Mouse (Mus musculus) megakaryocyte progenitor cell, adult 5-6 weeks (primary cell): Measurements from ENCODE around the gene Zfp781. TPM values are rescaled to one million over a fixed set of nuclear protein-coding genes. Genes with fewer than 3 reads are reported as not detected.
A peak's percentile ranks its signal among the peaks of the same experiment; 100 is the strongest.
"Not testable (repeated sequence)": the region's sequence is repeated elsewhere in the genome, so short reads cannot be mapped to it uniquely, and the experiment has no call there.

Experiments used
- ATAC-seq: replicated peaks from 2 replicates; pipeline ENCODE4 v1.8.0; 2016; ENCODE audit warnings: mild to moderate bottlenecking, moderate TSS enrichment, inconsistent platforms; ENCODE audit not compliant: poor library complexity
- total RNA-seq, 2 experiments: library from RNA; stranded (forward) in 1 of 2; stranded (reverse) in 1 of 2; fragments of 157-497, 149-512 nt in 1 of 2; fragments of 200-1000 nt in 1 of 2; gene quantifications; 2 replicates each; pipeline versions ENCODE4 v1.2.3 to v1.2.4; 2015 to 2017

Gene Zfp781
- total RNA-seq (2015) = 1.3 TPM in 1 of 2 replicates, not detected in the other
- 0.27 TPM in 1 of 2 replicates, not detected in the other for total RNA-seq (2017)

GRCm38 (mm10) chr10:81929842-81930743 is at the start of gene Zfp781:
Gene Zfp781, minus strand, starts transcription at chr10:81930480.
- ATAC-seq = peak; percentile 95

- ATAC-seq = not testable (repeated sequence)
Measured at GRCm38 (mm10) chr10:81978365-81979003, 48.2 kb upstream of the Zfp781 start.

- not testable (repeated sequence) for ATAC-seq
Measured at GRCm38 (mm10) chr10:81930744-81931118, 451 bp upstream of the Zfp781 start.

- ATAC-seq = peak; percentile 99
Measured at GRCm38 (mm10) chr10:81863409-81864407, 66.6 kb downstream of the Zfp781 start, which contains the start of gene Gm32687. Gene Gm32687, plus strand, starts transcription at chr10:81863934.

Other genes starting within 250 kb of the Zfp781 start
- gene Zfp433, start 225.7 kb downstream of the Zfp781 start, total RNA-seq (2015) = 14.7 and 30.3 TPM in 2 replicates
- gene Zfp433, start 225.7 kb downstream of the Zfp781 start, total RNA-seq (2017) = 18.4 and 22.5 TPM in 2 replicates
- 0.49 and 2.0 TPM in 2 replicates for gene Gm3055, start 159.3 kb downstream of the Zfp781 start, total RNA-seq (2015)
- 0.91 and 2.1 TPM in 2 replicates for gene Gm3055, start 159.3 kb downstream of the Zfp781 start, total RNA-seq (2017)
- gene Gm4767, start 118.3 kb downstream of the Zfp781 start, total RNA-seq (2015) = 4.0 and 5.0 TPM in 2 replicates
- 0.67 and 1.4 TPM in 2 replicates for gene Gm4767, start 118.3 kb downstream of the Zfp781 start, total RNA-seq (2017)
- 8.7 and 9.5 TPM in 2 replicates for gene Gm32687, start 66.5 kb downstream of the Zfp781 start, total RNA-seq (2015)
- 3.6 and 4.3 TPM in 2 replicates for gene Gm32687, start 66.5 kb downstream of the Zfp781 start, total RNA-seq (2017)
- gene Zfp873, start 117.6 kb upstream of the Zfp781 start, total RNA-seq (2015) = 6.5 and 13.5 TPM in 2 replicates
- gene Zfp873, start 117.6 kb upstream of the Zfp781 start, total RNA-seq (2017) = 5.0 and 8.6 TPM in 2 replicates
- gene BC024063, start 152.9 kb upstream of the Zfp781 start, total RNA-seq (2015) = 0.29 and 0.94 TPM in 2 replicates
- gene BC024063, start 152.9 kb upstream of the Zfp781 start, total RNA-seq (2017) = 0.24 and 1.3 TPM in 2 replicates
- gene AU041133, start 197.5 kb upstream of the Zfp781 start, total RNA-seq (2015) = 3.8 and 7.8 TPM in 2 replicates
- gene AU041133, start 197.5 kb upstream of the Zfp781 start, total RNA-seq (2017) = 4.8 and 5.2 TPM in 2 replicates